Mouse (Mus musculus) cortical plate, adult 2 months (tissue): ENCODE results near the gene Gcsh.

Source experiments
- CTCF ChIP-seq: fragments of 200-500 bp; IDR thresholded peaks from 2 replicates; pipeline ENCODE4 v1.5.1; 2011; ENCODE audit warnings: mild to moderate bottlenecking, control low read depth, low read length; ENCODE audit not compliant: insufficient read depth; ENCODE audit errors: extremely low read depth
- POLR2A ChIP-seq: fragments of 200-500 bp; IDR thresholded peaks from 2 replicates; pipeline ENCODE4 v1.6.1; 2011; ENCODE audit warnings: mild to moderate bottlenecking, low read length, control low read depth; ENCODE audit not compliant: insufficient read depth; ENCODE audit errors: extremely low read depth

DNA sequence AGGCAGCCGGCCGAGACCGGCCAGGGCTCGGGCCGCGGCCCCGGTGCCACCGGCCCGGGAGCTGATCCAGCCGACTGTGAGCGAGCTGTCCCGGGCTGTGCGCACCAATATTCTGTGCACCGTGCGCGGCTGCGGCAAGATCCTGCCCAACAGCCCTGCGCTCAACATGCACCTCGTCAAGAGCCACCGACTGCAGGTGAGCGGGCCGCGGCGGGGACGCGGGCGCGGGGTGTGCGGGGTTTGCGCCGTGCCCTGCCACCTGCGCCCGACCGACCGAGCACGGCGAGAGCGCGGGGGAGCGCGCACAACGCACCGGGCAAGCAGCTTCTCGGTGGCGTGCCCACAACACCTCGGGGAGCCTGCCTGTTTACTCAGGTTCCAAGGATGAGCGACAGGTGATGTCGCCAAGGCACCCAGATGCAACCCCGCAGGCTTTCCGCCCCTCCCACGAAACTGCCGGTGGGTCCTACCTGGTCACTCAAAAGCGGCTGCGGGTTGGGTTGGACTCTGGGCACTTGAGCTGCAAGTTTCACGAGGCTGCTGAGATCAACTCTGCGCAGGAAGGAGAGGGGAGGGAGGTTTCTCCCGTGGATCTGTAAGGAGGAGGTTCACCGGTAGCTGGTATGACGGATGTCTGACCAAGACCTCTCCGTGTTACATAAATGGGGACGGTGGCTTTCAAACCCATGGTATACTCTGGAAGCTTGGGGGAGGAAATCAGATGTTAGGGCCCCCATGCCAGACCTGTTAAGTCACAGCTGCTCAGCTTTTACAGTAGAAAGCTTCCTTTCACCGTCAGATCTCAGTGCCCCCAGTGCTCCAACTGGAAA lies 49.6 kb downstream of the Gcsh start:
- TF ChIP-seq CTCF (no peak), POLR2A (0 out of 2 replicates have a peak, but pooled peaks have one; percentile 32)
